Mouse (Mus musculus) left cerebral cortex, postnatal 25 days (tissue): ENCODE data around the gene Cdkal1. TPM values are rescaled to one million over a fixed set of nuclear protein-coding genes. Genes with fewer than 3 reads are reported as not detected.

Source experiments
- DNase-seq, 2 experiments: peaks; one replicate each; pipeline ENCODE4 v3.0.0; 2022; ENCODE audit warnings: low spot score in 2 of 2, mixed read lengths in 1 of 2
- intact Hi-C: fragments of 180-260 bp; cut with DNase I; formaldehyde crosslinking; loops from one replicate; pipeline ENCODE4 v1.15.1; 2025
- total RNA-seq, 2 experiments: library from RNA; stranded (reverse); gene quantifications; 2 replicates each; pipeline ENCODE4 v1.2.3; 2021

The Cdkal1 gene
- total RNA-seq, 2 experiments from 2014 or later: 20.0 to 20.1 TPM

GRCm38 (mm10) chr13:29610051-29610931 is 245.2 kb downstream of the Cdkal1 start:
- intact Hi-C loops: no loop called here
- DNase-seq: peak in 1 of 2 experiments; percentile 13

GRCm38 (mm10) chr13:29609441-29609840 is 246.0 kb downstream of the Cdkal1 start:
- no peak for DNase-seq
- intact Hi-C loops: no loop called here

- peak; percentile 47 to 57 for DNase-seq
- intact Hi-C loops: loop anchor here (2.0 kb wide), 1 partner anchor 645 kb away; no protein-coding TSS in a partner anchor
Measured at GRCm38 (mm10) chr13:29604241-29604640, 251.2 kb downstream of the Cdkal1 start.

GRCm38 (mm10) chr13:29603597-29603996 is 251.9 kb downstream of the Cdkal1 start:
- no peak for DNase-seq
- intact Hi-C loops: no loop called here

- intact Hi-C loops: no loop called here
- DNase-seq: no peak
Measured at GRCm38 (mm10) chr13:29601033-29601432, 254.4 kb downstream of the Cdkal1 start.

- intact Hi-C loops: no loop called here
- no peak for DNase-seq
Measured at GRCm38 (mm10) chr13:29599646-29600045, 255.8 kb downstream of the Cdkal1 start.

- intact Hi-C loops: no loop called here
- no peak for DNase-seq
Measured at GRCm38 (mm10) chr13:29596735-29597134, 258.7 kb downstream of the Cdkal1 start.

- no peak for DNase-seq
- intact Hi-C loops: no loop called here
Measured at GRCm38 (mm10) chr13:29593096-29593495, 262.4 kb downstream of the Cdkal1 start.

- no peak for DNase-seq
- intact Hi-C loops: no loop called here
Measured at GRCm38 (mm10) chr13:29590685-29591084, 264.8 kb downstream of the Cdkal1 start.

- intact Hi-C loops: no loop called here
- no peak for DNase-seq
Measured at GRCm38 (mm10) chr13:29590164-29590563, 265.3 kb downstream of the Cdkal1 start.

GRCm38 (mm10) chr13:29588693-29589092 is 266.8 kb downstream of the Cdkal1 start:
- intact Hi-C loops: no loop called here

GRCm38 (mm10) chr13:29581762-29582700 is 273.4 kb downstream of the Cdkal1 start:
- intact Hi-C loops: no loop called here

More at GRCm38 (mm10) chr13:29588693-29589092, 266.8 kb downstream of the Cdkal1 start:
- DNase-seq: no peak

GRCm38 (mm10) chr13:29580780-29581179 is 274.7 kb downstream of the Cdkal1 start:
- no peak for DNase-seq
- intact Hi-C loops: no loop called here

More at GRCm38 (mm10) chr13:29581762-29582700, 273.4 kb downstream of the Cdkal1 start:
- peak; percentile 18 to 41 for DNase-seq

GRCm38 (mm10) chr13:29580009-29580408 is 275.5 kb downstream of the Cdkal1 start:
- no peak for DNase-seq
- intact Hi-C loops: no loop called here

GRCm38 (mm10) chr13:29578621-29579020 is 276.9 kb downstream of the Cdkal1 start:
- intact Hi-C loops: no loop called here
- no peak for DNase-seq

GRCm38 (mm10) chr13:29574784-29575183 is 280.7 kb downstream of the Cdkal1 start:
- no peak for DNase-seq

GRCm38 (mm10) chr13:29572477-29572876 is 283.0 kb downstream of the Cdkal1 start:
- intact Hi-C loops: no loop called here
- DNase-seq: no peak

More at GRCm38 (mm10) chr13:29574784-29575183, 280.7 kb downstream of the Cdkal1 start:
- intact Hi-C loops: no loop called here

GRCm38 (mm10) chr13:29565710-29566109 is 289.8 kb downstream of the Cdkal1 start:
- peak in 1 of 2 experiments; percentile 64 for DNase-seq

GRCm38 (mm10) chr13:29559188-29559587 is 296.3 kb downstream of the Cdkal1 start:
- intact Hi-C loops: no loop called here
- no peak for DNase-seq

More at GRCm38 (mm10) chr13:29565710-29566109, 289.8 kb downstream of the Cdkal1 start:
- intact Hi-C loops: no loop called here
